Mouse (Mus musculus) large intestine, adult 2 months (tissue): ENCODE measurements around the gene Impad1. TPM values are rescaled to one million over a fixed set of nuclear protein-coding genes. Genes with fewer than 3 reads are reported as not detected.

Source experiments
- DNase-seq: peaks from one replicate; pipeline ENCODE4 v3.0.0-alpha.2; 2012; ENCODE audit warnings: low read depth, low spot score
- WGBS: fragments of 180-500 bp; shearing (Covaris S2); methylation state at CpG from one replicate; pipeline ENCODE4 v1.1.7; 2018; 5-methylcytosine and 5-hydroxymethylcytosine counted together
- polyA plus RNA-seq: library from polyadenylated mRNA; depleted of rRNA; stranded (reverse); fragments of >200 nt; gene quantifications from 2 replicates; pipeline ENCODE4 v1.2.3, GENCODE M21; 2012

Impad1 gene
- polyA plus RNA-seq, 1 experiment, result 8.1 TPM

GRCm38 (mm10) chr4:4717763-4718347 lies 75.3 kb downstream of the Impad1 start:
- no peak for DNase-seq
- WGBS, result 45% methylated on average over 4 of the region's 4 CpGs
